Mouse (Mus musculus) liver, embryonic 13.5 days (tissue): ENCODE data around the gene Olfr311. TPM values are rescaled to one million over a fixed set of nuclear protein-coding genes. Genes with fewer than 3 reads are reported as not detected.
A peak's percentile ranks its signal among the peaks of the same experiment; 100 is the strongest.
"Not testable (repeated sequence)": the region's sequence is repeated elsewhere in the genome, so short reads cannot be mapped to it uniquely, and the experiment has no call there.

Source experiments
- ATAC-seq: fragments of 200-750 bp; cut with Nextera tagmentation; 2 replicates; pipeline ENCODE4 v1.8.0; 2017; ENCODE audit warnings: low read depth, mild to moderate bottlenecking, moderate number of reproducible peaks, moderate library complexity
- DNase-seq: peaks from one replicate; pipeline ENCODE4 v3.0.0; 2022
- H3K27ac ChIP-seq: fragments of 300-500 bp; sonication (generic); 2 replicates; pipeline ENCODE4 v1.5.1; 2015; ENCODE audit warnings: moderate library complexity, mild to moderate bottlenecking, inconsistent platforms
- H3K27me3 ChIP-seq: fragments of 300-500 bp; sonication (generic); 2 replicates; pipeline ENCODE4 v1.6.1; 2015; ENCODE audit warnings: mild to moderate bottlenecking, inconsistent platforms
- H3K36me3 ChIP-seq: fragments of 300-500 bp; sonication (generic); 2 replicates; pipeline ENCODE4 v1.6.1; 2015; ENCODE audit warnings: mild to moderate bottlenecking, inconsistent platforms
- H3K4me1 ChIP-seq: fragments of 300-500 bp; sonication (generic); replicated peaks from 2 replicates; pipeline ENCODE4 v1.6.1; 2015; ENCODE audit warnings: inconsistent platforms
- H3K4me2 ChIP-seq: fragments of 300-500 bp; sonication (generic); 2 replicates; pipeline ENCODE4 v1.6.1; 2015; ENCODE audit warnings: inconsistent platforms, mild to moderate bottlenecking, moderate library complexity
- H3K4me3 ChIP-seq: fragments of 300-500 bp; sonication (generic); replicated peaks from 2 replicates; pipeline ENCODE4 v1.5.1; 2015; ENCODE audit warnings: mild to moderate bottlenecking, inconsistent platforms
- H3K9ac ChIP-seq: fragments of 300-500 bp; sonication (generic); 2 replicates; pipeline ENCODE4 v1.6.1; 2015; ENCODE audit warnings: mild to moderate bottlenecking, inconsistent platforms
- H3K9me3 ChIP-seq: fragments of 300-500 bp; sonication (generic); replicated peaks from 2 replicates; pipeline ENCODE4 v1.6.1; 2016; ENCODE audit warnings: inconsistent platforms
- WGBS: fragments of 180-500 bp; shearing (Covaris S2); methylation state at CpG from one replicate; pipeline ENCODE4 v1.1.7; 2015; ENCODE audit not compliant: insufficient replicate concordance; 5-methylcytosine and 5-hydroxymethylcytosine counted together
- polyA plus RNA-seq: library from polyadenylated mRNA; unstranded; fragments of >200 nt; fragmentation: Nextera tagmentation; extraction: Ambion mirVana; gene quantifications from 2 replicates; pipeline ENCODE4 v1.2.1, GENCODE M21; 2015

Gene Olfr311
- polyA plus RNA-seq, 1 experiment from 2014 or later, result not detected

DNA sequence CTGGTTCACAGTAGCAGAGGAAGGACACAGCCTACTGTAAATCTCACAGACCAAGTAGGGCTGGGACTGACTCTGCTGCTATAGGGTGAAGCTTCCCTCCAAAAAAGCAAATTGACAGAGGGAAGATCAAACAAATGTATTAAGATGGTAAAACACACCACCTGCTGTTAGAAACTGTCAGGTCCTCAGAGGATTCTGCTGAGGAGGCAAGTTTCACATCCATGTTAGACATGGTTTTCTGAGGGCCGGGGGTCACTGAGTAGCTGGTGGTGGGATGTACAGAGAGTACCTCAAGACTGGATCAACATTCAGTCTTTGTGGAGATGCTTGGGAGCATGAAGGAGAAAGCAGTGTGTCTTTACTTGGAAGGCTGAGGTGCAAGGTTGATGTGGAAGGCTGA lies 23.4 kb upstream of the Olfr311 start:
- H3K4me1 ChIP-seq, result no peaks in the 10 kb centered on the region

DNA sequence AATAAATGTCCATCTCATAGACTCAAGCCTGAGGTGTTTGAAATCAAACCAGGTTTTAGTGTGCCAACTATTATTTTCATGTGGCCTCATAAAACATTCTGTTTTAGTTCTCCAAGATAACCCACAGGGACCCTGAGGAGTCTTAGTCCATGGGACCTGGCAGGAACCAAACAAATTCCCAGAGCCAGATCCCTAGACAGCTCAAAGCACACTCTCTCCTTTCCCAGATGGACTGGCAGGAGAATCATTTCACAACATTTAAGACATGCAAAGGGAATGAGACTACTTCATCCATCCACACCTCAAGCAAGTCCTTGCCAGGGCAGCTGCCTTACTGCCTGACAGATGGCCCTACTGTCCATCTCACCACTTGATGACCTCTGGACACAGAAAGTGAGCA lies 10.1 kb upstream of the Olfr311 start, which contains the start of gene Olfr312:
TSS of gene Olfr312 (plus strand) at position 301 of the 400 bp plus-strand sequence.
- not testable (repeated sequence) for H3K4me2 ChIP-seq, H3K4me1 ChIP-seq, H3K27me3 ChIP-seq, H3K9ac ChIP-seq, H3K36me3 ChIP-seq, H3K27ac ChIP-seq, ATAC-seq, H3K4me3 ChIP-seq, H3K9me3 ChIP-seq, DNase-seq

More for the DNA sequence above, 23.4 kb upstream of the Olfr311 start:
- no peaks in the 10 kb centered on the region for H3K27me3 ChIP-seq
- no peak overlapping the region for H3K4me3 ChIP-seq
- no peaks in the 10 kb centered on the region for H3K9me3 ChIP-seq
- 60% methylated on average over 1 of the region's 1 CpGs for WGBS
- DNase-seq (no peak), ATAC-seq (no peak)
- no peak overlapping the region for H3K27ac ChIP-seq
- no peak overlapping the region for H3K4me2 ChIP-seq
- no peaks in the 10 kb centered on the region for H3K36me3 ChIP-seq
- H3K9ac ChIP-seq, result no peak overlapping the region

DNA sequence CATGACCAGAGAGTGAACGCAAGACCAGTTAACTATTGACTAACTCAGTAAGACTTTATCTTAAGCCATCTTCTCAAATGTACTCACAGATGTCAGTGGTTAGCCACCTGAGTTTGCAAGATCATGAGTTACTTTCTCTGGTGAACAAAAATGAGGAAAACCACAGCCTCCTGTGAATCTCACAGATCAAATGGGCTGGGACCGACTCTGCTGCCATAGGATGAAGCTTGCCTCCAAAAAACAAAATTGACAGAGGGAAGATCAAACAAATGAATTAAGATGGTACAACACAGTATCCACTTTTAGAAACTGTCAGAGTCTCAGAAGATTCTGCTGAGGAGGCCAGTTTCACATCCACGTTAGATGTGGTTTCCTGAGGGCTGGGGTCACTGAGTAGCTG lies 9.3 kb upstream of the Olfr311 start:
- Histone ChIP-seq H3K27ac (no peak overlapping the region), H3K36me3 (no peaks in the 10 kb centered on the region), H3K9me3 (no peaks in the 10 kb centered on the region), H3K4me2 (no peak overlapping the region), H3K4me1 (no peaks in the 10 kb centered on the region), H3K27me3 (no peaks in the 10 kb centered on the region), H3K4me3 (no peak overlapping the region), H3K9ac (no peak overlapping the region)
- DNase-seq (no peak), ATAC-seq (no peak)
- WGBS, result 45% methylated on average over 3 of the region's 3 CpGs

DNA sequence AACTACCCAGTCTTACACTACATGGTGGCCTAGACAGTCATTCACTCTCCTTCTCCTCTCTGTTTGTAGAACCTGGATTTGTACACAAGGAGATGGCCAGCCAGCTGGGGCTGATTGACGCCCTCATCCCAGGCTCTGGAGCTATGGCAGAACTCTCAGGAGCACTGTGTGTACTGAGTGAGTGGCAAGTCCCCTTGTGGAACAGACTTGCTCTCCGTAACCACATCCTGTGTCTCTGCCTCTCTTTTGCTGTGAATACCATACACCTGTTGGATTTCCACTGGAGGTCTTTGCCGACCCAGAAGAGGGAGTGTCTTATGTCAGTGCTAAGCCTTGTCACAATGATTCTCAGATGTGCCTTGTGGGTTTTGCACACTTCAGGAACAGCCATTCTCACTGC lies 6.5 kb upstream of the Olfr311 start:
- not testable (repeated sequence) for H3K36me3 ChIP-seq, H3K9me3 ChIP-seq, H3K4me1 ChIP-seq, H3K27ac ChIP-seq, H3K27me3 ChIP-seq, H3K4me3 ChIP-seq, DNase-seq, ATAC-seq, H3K4me2 ChIP-seq, H3K9ac ChIP-seq
- whole genome bisulfite sequencing, result 61% methylated on average over 3 of the region's 3 CpGs

DNA sequence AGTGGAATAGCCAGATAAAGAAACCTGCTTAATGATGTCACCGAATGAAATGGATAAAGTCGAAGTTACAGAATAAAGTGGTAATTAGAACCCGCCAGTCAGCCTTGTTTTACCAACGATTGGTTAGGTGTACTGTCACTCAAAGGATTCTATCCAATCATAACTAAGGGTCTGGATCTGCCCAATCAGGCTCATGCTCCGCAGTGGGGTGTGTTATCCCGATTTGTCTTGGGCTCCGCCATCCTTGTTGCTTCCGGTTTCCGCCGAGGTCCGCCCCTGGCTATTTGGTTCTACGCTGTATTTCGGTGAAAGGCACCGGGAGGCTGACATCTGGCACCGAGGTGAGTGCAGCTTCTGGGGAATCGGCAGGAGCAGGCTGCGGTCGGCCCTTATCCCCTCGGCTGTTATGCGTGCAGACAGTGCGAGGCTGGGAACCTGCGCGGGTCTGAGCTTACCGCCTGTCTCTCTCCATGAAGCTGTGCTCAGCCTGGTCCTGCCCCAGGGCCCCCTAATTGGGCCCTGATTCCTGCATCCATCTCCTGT lies 7.9 kb downstream of the Olfr311 start, which contains the start of gene Gm12258:
TSS of gene Gm12258 (plus strand) at position 240 of the 543 bp plus-strand sequence.
- H3K9ac ChIP-seq, result peak within 1 kb of the TSS; percentile 85
- H3K9me3 ChIP-seq, result no peaks in the 10 kb centered on the region
- H3K4me1 ChIP-seq, result peaks cover 12% of the 10 kb centered on the region
- peak within 1 kb of the TSS; percentile 77 for H3K4me3 ChIP-seq
- ATAC-seq (peak; percentile 100), DNase-seq (peak; percentile 92)
- H3K27ac ChIP-seq, result peak within 1 kb of the TSS; percentile 75
- under 1% methylated on average over 24 of the region's 24 CpGs for WGBS
- peaks cover 15% of the 10 kb centered on the region for H3K36me3 ChIP-seq
- H3K4me2 ChIP-seq, result peak within 1 kb of the TSS; percentile 88
- H3K27me3 ChIP-seq, result no peaks in the 10 kb centered on the region

DNA sequence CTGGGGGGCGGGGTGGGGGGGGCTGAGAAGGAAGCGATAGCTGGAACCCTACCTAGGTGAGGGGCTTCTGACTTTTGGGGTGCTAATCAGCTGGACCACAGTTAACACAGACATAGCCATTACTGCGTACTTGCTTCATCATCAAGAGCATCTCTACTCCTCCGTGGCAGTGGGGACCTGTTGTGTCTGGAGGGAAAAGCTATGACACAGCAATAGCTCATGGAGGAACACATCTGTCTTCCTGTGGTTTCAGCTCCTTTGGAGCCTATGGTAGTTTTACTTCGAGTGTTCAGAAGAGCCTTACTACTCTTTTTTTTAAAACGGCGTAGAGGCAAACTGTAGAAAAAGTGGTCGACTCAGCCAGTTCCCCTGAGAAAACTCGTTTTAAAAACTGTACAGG lies 8.6 kb downstream of the Olfr311 start:
- H3K27ac ChIP-seq, result peak overlapping the region; percentile 75
- peaks cover 12% of the 10 kb centered on the region for H3K4me1 ChIP-seq
- ATAC-seq, result 0 out of 2 replicates have a peak, but pooled peaks have one; percentile 11

DNA sequence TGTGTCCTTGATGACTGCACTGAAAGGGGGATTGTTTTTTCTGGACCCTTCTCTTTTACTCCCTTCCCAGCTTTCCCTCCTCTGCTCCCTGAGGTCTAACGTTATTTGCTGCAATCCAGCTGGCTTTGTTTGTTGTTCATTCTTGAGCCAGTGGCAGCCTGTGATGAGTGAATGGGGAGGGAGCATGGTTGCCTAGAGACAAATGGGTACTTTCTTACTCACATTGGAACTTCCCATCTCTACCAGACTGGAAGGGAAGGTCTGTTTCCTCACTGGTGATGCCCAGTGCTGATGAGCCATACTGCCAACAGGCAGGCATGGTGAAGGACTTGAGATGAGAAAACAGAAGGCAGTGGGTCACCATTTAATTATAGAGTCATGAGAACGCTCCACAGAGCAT lies 10.7 kb downstream of the Olfr311 start:
- 61% methylated on average over 2 of the region's 2 CpGs for WGBS
- Histone ChIP-seq H3K4me2 (no peak overlapping the region), H3K4me1 (peaks cover 12% of the 10 kb centered on the region), H3K9ac (no peak overlapping the region), H3K27me3 (no peaks in the 10 kb centered on the region), H3K4me3 (no peak overlapping the region), H3K9me3 (no peaks in the 10 kb centered on the region), H3K36me3 (peaks cover 26% of the 10 kb centered on the region), H3K27ac (no peak overlapping the region)
- ATAC-seq (no peak), DNase-seq (no peak)

More for the DNA sequence above, 8.6 kb downstream of the Olfr311 start:
- no peaks in the 10 kb centered on the region for H3K27me3 ChIP-seq
- WGBS, result 23% methylated on average over 9 of the region's 9 CpGs
- peak overlapping the region; percentile 88 for H3K4me2 ChIP-seq
- peak overlapping the region; percentile 85 for H3K9ac ChIP-seq
- no peaks in the 10 kb centered on the region for H3K9me3 ChIP-seq
- peak overlapping the region; percentile 77 for H3K4me3 ChIP-seq
- peaks cover 21% of the 10 kb centered on the region for H3K36me3 ChIP-seq
- no peak for DNase-seq

DNA sequence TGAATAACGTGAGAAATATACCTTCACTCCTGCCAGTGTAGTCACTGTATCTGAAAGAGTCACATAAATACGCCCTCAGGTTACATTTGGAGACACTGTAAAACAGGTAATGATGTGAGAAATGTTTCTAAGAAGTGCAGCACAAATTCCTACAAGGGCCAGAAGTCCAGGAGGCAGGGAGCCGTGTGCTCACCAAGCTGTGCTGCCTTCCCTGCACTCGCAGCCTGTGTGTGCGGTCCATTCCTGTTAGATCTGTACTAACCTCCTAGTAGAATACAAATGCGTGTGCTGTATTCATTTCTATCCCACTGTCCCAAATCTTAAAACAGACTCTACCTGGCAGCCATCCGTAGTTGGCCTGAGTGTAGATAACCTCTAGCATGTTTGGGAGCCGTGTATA lies 21.7 kb downstream of the Olfr311 start:
- H3K27me3 ChIP-seq, result 0 out of 2 replicates have a peak, but pooled peaks cover 5% of the 10 kb centered on the region
- WGBS, result 84% methylated on average over 8 of the region's 8 CpGs
- ATAC-seq, result no peak
- DNase-seq, result no peak
- H3K36me3 ChIP-seq, result peaks cover 51% of the 10 kb centered on the region
- no peak overlapping the region for H3K9ac ChIP-seq
- H3K27ac ChIP-seq, result no peak overlapping the region
- no peak overlapping the region for H3K4me2 ChIP-seq
- H3K9me3 ChIP-seq, result peaks cover 10% of the 10 kb centered on the region; the same call in 1 of the 2 replicates
- no peak overlapping the region for H3K4me3 ChIP-seq
- H3K4me1 ChIP-seq, result no peaks in the 10 kb centered on the region

DNA sequence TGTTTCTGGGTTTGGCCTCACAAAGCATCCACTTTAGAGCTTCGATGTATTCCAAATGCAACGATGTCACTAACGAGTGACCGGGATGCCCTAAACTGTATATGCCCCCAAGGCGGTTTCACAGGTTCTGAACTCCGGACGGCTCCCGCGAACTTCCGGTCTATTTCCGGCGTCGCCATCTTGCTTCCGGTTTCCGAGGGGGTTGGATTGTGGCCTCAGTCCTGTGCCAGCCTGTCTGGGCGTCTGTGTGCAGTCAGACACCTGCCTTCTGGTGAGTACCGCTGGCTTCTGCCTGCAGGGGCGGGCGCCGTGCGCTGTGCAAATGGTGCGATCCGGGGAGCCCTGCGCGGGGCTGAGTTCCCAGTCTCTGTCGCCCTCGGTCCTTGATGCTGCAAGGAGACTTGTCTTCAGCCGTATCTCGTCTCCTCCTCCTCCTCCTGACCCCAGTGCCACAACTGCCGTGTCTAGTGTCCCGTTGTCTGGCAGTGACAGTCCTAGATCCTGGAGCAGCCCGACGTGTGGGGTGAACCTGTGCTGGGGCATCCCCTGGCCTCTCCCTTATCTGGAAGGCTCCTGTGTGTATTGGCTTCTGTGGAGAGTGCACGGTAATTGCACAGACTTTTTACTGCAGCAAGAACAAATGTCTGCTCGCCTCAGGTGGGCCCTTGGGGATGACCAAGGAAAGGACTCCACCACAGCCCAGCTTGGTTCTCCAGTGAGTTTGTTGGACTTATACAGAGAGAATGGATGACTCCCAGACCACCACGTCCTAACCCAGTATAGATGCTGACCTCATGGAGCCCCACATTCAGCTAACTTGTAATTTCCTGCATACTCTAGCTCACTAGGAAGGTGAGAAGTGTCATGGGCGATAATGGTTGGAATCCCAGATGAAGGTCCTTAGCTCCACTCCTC lies 28.2 kb downstream of the Olfr311 start, which contains the start of gene 2810021J22Rik:
TSS of gene 2810021J22Rik (plus strand) at position 178 of the 915 bp plus-strand sequence.
- Histone ChIP-seq H3K9me3 (no peaks in the 10 kb centered on the region), H3K36me3 (peaks cover 26% of the 10 kb centered on the region), H3K9ac (peak within 1 kb of the TSS; percentile 88), H3K4me1 (peaks cover 15% of the 10 kb centered on the region), H3K27me3 (0 out of 2 replicates have a peak, but pooled peaks cover 5% of the 10 kb centered on the region), H3K4me2 (peak within 1 kb of the TSS; percentile 84), H3K27ac (peak within 1 kb of the TSS; percentile 92), H3K4me3 (peak within 1 kb of the TSS; percentile 81)
- DNase-seq (peak; percentile 79), ATAC-seq (peak; percentile 93)
- 1% methylated on average over 37 of the region's 37 CpGs for WGBS

DNA sequence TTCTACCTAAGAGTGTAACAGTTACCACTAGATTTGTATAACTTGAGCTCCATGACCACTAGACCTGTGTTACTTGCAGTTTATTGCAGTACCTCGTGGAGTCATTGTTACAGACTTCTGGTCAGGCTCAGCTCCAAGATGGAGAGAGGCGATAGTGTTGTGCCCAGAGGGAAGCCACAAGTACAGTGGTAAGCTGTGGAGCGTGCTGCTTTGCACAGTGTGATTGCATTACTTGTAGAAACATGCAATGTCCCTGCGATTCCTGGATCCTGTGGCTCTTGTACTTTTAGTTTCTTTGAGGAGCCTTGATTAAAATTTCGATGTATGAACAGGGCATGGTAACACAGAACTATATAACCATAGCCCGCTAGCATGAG lies 28.9 kb downstream of the Olfr311 start:
- Histone ChIP-seq H3K9ac (peak overlapping the region; percentile 88), H3K4me2 (peak overlapping the region; percentile 84), H3K4me3 (peak overlapping the region; percentile 81), H3K27me3 (0 out of 2 replicates have a peak, but pooled peaks cover 5% of the 10 kb centered on the region), H3K27ac (peak overlapping the region; percentile 92), H3K9me3 (no peaks in the 10 kb centered on the region), H3K36me3 (peaks cover 26% of the 10 kb centered on the region), H3K4me1 (peaks cover 15% of the 10 kb centered on the region)
- DNase-seq (no peak), ATAC-seq (no peak)
- WGBS, result 63% methylated on average over 6 of the region's 6 CpGs

DNA sequence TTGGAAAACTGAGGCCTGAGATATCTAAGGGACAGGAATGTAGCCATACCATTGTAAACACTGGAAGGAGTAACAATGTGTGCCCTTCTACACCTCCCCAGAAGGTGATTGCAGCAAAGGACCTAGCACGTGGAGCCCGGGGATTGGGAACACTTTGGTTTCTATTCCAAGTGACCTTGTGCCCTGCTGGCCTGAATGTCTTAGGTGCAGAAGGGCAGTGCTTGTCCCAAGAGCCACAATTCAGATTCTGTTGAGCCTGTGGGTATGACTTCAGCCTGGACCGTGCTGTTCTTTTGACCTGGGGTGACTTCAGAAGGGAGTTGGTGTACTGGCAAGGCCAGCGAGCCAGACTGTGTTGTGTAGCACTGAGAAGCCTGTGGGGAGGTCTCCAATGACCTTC lies 31.9 kb downstream of the Olfr311 start:
- Histone ChIP-seq H3K36me3 (peaks cover 29% of the 10 kb centered on the region), H3K27ac (no peak overlapping the region), H3K9me3 (no peaks in the 10 kb centered on the region), H3K4me1 (peaks cover 15% of the 10 kb centered on the region), H3K27me3 (no peaks in the 10 kb centered on the region), H3K9ac (no peak overlapping the region), H3K4me3 (no peak overlapping the region), H3K4me2 (no peak overlapping the region)
- ATAC-seq (no peak), DNase-seq (no peak)
- 87% methylated on average over 4 of the region's 4 CpGs for WGBS
